In the genomic region with DNA sequence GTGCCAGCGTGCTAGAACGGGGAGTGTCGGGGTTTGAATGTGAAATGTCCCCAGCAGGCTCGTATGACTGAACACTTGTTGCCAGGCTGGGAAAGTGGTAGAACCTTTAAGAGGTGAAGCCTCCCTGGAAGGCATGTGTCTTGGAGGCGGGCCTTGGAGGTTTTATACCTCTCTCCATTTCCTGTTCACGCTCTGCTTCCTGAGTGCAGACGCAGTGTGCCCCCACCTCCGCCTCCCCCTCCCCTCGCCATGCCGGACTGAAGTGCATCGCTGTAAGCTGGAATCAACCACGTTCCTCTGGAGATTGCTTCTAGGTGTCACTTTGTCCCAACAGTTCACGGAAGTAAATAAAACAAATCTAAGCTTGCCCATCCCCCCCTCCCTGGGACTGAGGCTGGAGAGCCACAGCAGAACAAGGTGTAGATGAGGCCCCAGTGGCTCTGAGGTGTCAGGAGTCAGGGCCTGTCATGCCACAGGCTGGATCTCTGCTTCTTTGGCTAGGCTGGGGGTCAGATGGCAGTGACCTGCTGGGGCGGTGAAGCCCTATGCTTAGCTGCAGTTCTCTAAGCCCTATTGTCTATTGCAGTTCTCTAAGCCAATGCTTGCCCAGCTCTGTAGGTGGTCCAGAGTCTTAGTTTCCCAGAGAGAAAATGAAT, we compare ENCODE assay signal across 13 mouse cellular contexts. TPM values are rescaled to one million over a fixed set of nuclear protein-coding genes. Genes with fewer than 3 reads are reported as not detected.
A peak's percentile ranks its signal among the peaks of the same experiment; 100 is the strongest.
DNase-seq lines count a peak whose midpoint lies in the region; ATAC-seq and TF ChIP-seq lines count a peak whose summit lies in the region.
"Had no signal": no experiment of that assay in that cellular context is flagged by ENCODE, and none has a peak within 500 bp of the region (broad histone marks: within the 10 kb centered on the region; RNA-seq: fewer than 3 reads in every experiment).

No protein-coding gene starts in this region.

- no peak overlapping the region for H3K4me3 ChIP-seq in lung, embryonic 16.5 days (ENCODE audit: low read length)
- no peak overlapping the region for H3K4me3 ChIP-seq in lung, adult 2 months (replicated peaks; ENCODE audit: extremely low read depth, low read depth, low read length)
- peak overlapping the region; percentile 51 for H3K4me3 ChIP-seq in small intestine, adult 2 months (ENCODE audit: low read depth, low read length)
- H3K4me3 ChIP-seq: erythroblast, embryonic 14.5 days; left cerebral cortex, adult 2 months had no signal

- no peaks in the 10 kb centered on the region for H3K4me1 ChIP-seq in lung, embryonic 16.5 days (replicated peaks; ENCODE audit: control insufficient read depth, insufficient read depth, low read length)
- H3K4me1 ChIP-seq in lung, adult 2 months (ENCODE audit: control insufficient read depth, insufficient read depth, low read length), result no peaks in the 10 kb centered on the region
- peaks cover 4% of the 10 kb centered on the region; the same call in 1 of the 2 replicates for H3K4me1 ChIP-seq in small intestine, adult 2 months (ENCODE audit: control insufficient read depth, insufficient read depth, insufficient read length, low read length)

- no peak overlapping the region for H3K27ac ChIP-seq in lung, embryonic 16.5 days (ENCODE audit: low read length)
- no peak overlapping the region for H3K27ac ChIP-seq in small intestine, adult 2 months (ENCODE audit: insufficient read depth, low read depth, low read length)
- H3K27ac ChIP-seq: left cerebral cortex, adult 2 months had no signal

- peak overlapping the region; percentile 26; the same call in 1 of the 2 replicates for H3K4me2 ChIP-seq in lung, embryonic 16.5 days (ENCODE audit: low read depth, low read length)

- TF ChIP-seq CTCF in lung, adult 2 months (IDR thresholded peaks at IDR 0.05; ENCODE audit: insufficient read depth, low read length), result no peak
- TF ChIP-seq CTCF in small intestine, adult 2 months (IDR thresholded peaks at IDR 0.05; ENCODE audit: extremely low read depth, insufficient read length, insufficient replicate concordance, low read depth, low read length), result no peak

- peaks cover 3% of the 10 kb centered on the region; the same call in 1 of the 2 replicates for H3K27me3 ChIP-seq in lung, embryonic 16.5 days (ENCODE audit: control insufficient read depth, insufficient read depth, low read depth, low read length)
- 0 out of 2 replicates have a peak, but pooled peaks cover 2% of the 10 kb centered on the region for H3K27me3 ChIP-seq in small intestine, adult 2 months (ENCODE audit: control insufficient read depth, insufficient read depth, low read length)

- DNase-seq in embryo, embryonic 10 days (ENCODE audit: low spot score), result peak; percentile 42
- DNase-seq in embryo, embryonic 11 days, result no peak
- DNase-seq in lung, adult 2 months, result no peak
- DNase-seq in induced T-regulatory cell, adult 2 months (ENCODE audit: low read depth), result peak; percentile 52
- no peak for DNase-seq in right cerebral cortex, postnatal 10 days (ENCODE audit: low spot score in 2 of 2)
- DNase-seq in liver, result no peak
- DNase-seq: adrenal gland, postnatal 36 days; cerebellum, adult 8-10 months; gastrocnemius, postnatal 10 days had no signal

- no peak for ATAC-seq in lung, embryonic 16.5 days (ENCODE audit: low read depth)

- H3K36me3 ChIP-seq in lung, embryonic 16.5 days (ENCODE audit: control insufficient read depth, insufficient read depth, low read length), result no peaks in the 10 kb centered on the region
- no peaks in the 10 kb centered on the region for H3K36me3 ChIP-seq in small intestine, adult 2 months (ENCODE audit: control insufficient read depth, insufficient read depth, low read length)

- H3K9ac ChIP-seq in lung, embryonic 16.5 days (ENCODE audit: low read length), result no peak overlapping the region

- no peaks in the 10 kb centered on the region for H3K9me3 ChIP-seq in lung, embryonic 16.5 days (ENCODE audit: control insufficient read depth, low read length)

- TF ChIP-seq POLR2A in lung, adult 2 months (IDR thresholded peaks at IDR 0.05; ENCODE audit: borderline replicate concordance, extremely low read depth, low read depth, low read length), result no peak
- no peak for TF ChIP-seq POLR2A in small intestine, adult 2 months (IDR thresholded peaks at IDR 0.05; ENCODE audit: low read depth, low read length)

- WGBS in lung, embryonic 16.5 days, result 17% methylated on average over 14 of the region's 14 CpGs
- WGBS in lung, adult 2 months, result 20% methylated on average over 14 of the region's 14 CpGs
- WGBS in small intestine, adult 2 months, result 13% methylated on average over 14 of the region's 14 CpGs

RNA-seq across cellular contexts. Expression of a gene that starts 18.0 kb away (rescaled TPM):
- not detected in 2 replicates for polyA plus RNA-seq in lung, embryonic 16.5 days (2015; fragmentation: Nextera tagmentation; extraction: Ambion mirVana)
- not detected in 2 replicates for polyA plus RNA-seq in lung, adult 2 months (2012; rRNA removed)
- not detected in 2 replicates for polyA plus RNA-seq in small intestine, adult 2 months (2012; rRNA removed)
- polyA plus RNA-seq: erythroblast, embryonic 14.5 days had no signal

RNA-seq across cellular contexts. Expression of a gene that starts 36.6 kb away (rescaled TPM):
- polyA plus RNA-seq in lung, embryonic 16.5 days (2015; fragmentation: Nextera tagmentation; extraction: Ambion mirVana), result 1.7 and 1.9 TPM in 2 replicates
- polyA plus RNA-seq in lung, adult 2 months (2012; rRNA removed), result 0.41 and 0.56 TPM in 2 replicates
- 1.7 and 3.8 TPM in 2 replicates for polyA plus RNA-seq in small intestine, adult 2 months (2012; rRNA removed)
- polyA plus RNA-seq: erythroblast, embryonic 14.5 days had no signal

Comparison
In these comparisons a context has a peak if more than half of its experiments do, and no peak if none do; other contexts are left out.
1. DNase-seq: peak in embryo, embryonic 10 days (single experiment) and induced T-regulatory cell, adult 2 months (single experiment); none in embryo, embryonic 11 days (single experiment), lung, adult 2 months (single experiment), right cerebral cortex, postnatal 10 days (0 of 2) and liver (single experiment).